Mouse (Mus musculus) liver, embryonic 13.5 days (tissue): ENCODE results near the gene Olfr1025-ps1. TPM values are rescaled to one million over a fixed set of nuclear protein-coding genes. Genes with fewer than 3 reads are reported as not detected.

Experiments
- ATAC-seq: fragments of 200-750 bp; cut with Nextera tagmentation; 2 replicates; pipeline ENCODE4 v1.8.0; 2017; ENCODE audit warnings: low read depth, mild to moderate bottlenecking, moderate number of reproducible peaks, moderate library complexity
- DNase-seq: peaks from one replicate; pipeline ENCODE4 v3.0.0; 2022
- H3K27ac ChIP-seq: fragments of 300-500 bp; sonication (generic); 2 replicates; pipeline ENCODE4 v1.5.1; 2015; ENCODE audit warnings: moderate library complexity, mild to moderate bottlenecking, inconsistent platforms
- H3K27me3 ChIP-seq: fragments of 300-500 bp; sonication (generic); 2 replicates; pipeline ENCODE4 v1.6.1; 2015; ENCODE audit warnings: mild to moderate bottlenecking, inconsistent platforms
- H3K36me3 ChIP-seq: fragments of 300-500 bp; sonication (generic); 2 replicates; pipeline ENCODE4 v1.6.1; 2015; ENCODE audit warnings: mild to moderate bottlenecking, inconsistent platforms
- H3K4me1 ChIP-seq: fragments of 300-500 bp; sonication (generic); replicated peaks from 2 replicates; pipeline ENCODE4 v1.6.1; 2015; ENCODE audit warnings: inconsistent platforms
- H3K4me2 ChIP-seq: fragments of 300-500 bp; sonication (generic); 2 replicates; pipeline ENCODE4 v1.6.1; 2015; ENCODE audit warnings: inconsistent platforms, mild to moderate bottlenecking, moderate library complexity
- H3K4me3 ChIP-seq: fragments of 300-500 bp; sonication (generic); replicated peaks from 2 replicates; pipeline ENCODE4 v1.5.1; 2015; ENCODE audit warnings: mild to moderate bottlenecking, inconsistent platforms
- H3K9ac ChIP-seq: fragments of 300-500 bp; sonication (generic); 2 replicates; pipeline ENCODE4 v1.6.1; 2015; ENCODE audit warnings: mild to moderate bottlenecking, inconsistent platforms
- H3K9me3 ChIP-seq: fragments of 300-500 bp; sonication (generic); replicated peaks from 2 replicates; pipeline ENCODE4 v1.6.1; 2016; ENCODE audit warnings: inconsistent platforms
- WGBS: fragments of 180-500 bp; shearing (Covaris S2); methylation state at CpG from one replicate; pipeline ENCODE4 v1.1.7; 2015; ENCODE audit not compliant: insufficient replicate concordance; 5-methylcytosine and 5-hydroxymethylcytosine counted together
- polyA plus RNA-seq: library from polyadenylated mRNA; unstranded; fragments of >200 nt; fragmentation: Nextera tagmentation; extraction: Ambion mirVana; gene quantifications from 2 replicates; pipeline ENCODE4 v1.2.1, GENCODE M21; 2015

Olfr1025-ps1 gene
- polyA plus RNA-seq = not detected in 2 replicates

DNA sequence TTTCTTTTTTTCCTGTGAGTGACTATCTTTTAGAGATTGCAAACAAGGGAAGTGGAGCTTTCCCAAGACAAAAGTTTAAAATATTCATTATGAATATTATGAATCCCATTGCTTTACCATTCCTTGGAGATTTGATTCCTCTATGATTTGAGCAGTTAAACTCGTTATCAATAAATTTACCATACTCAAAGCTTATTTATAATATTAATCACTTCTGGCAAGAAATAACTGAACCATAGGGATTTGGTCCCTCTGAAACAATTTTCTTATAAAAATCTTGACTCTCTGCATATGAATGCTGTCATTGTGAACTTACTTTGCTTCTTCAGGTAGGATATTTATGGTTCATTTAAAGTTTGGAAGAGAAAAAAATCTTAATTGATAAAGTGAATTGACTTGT, at the start of gene Olfr1025-ps1:
Olfr1025-ps1 (plus strand) TSS at position 301 of the 400 bp plus-strand sequence.
- Histone ChIP-seq H3K4me2 (no peak within 1 kb of the TSS), H3K27me3 (no peaks in the 10 kb centered on the region), H3K9ac (no peak within 1 kb of the TSS), H3K27ac (no peak within 1 kb of the TSS), H3K4me1 (no peaks in the 10 kb centered on the region), H3K4me3 (no peak within 1 kb of the TSS), H3K36me3 (no peaks in the 10 kb centered on the region), H3K9me3 (no peaks in the 10 kb centered on the region)
- WGBS = 25% methylated on average over 1 of the region's 1 CpGs
- ATAC-seq = no peak
- no peak for DNase-seq

DNA sequence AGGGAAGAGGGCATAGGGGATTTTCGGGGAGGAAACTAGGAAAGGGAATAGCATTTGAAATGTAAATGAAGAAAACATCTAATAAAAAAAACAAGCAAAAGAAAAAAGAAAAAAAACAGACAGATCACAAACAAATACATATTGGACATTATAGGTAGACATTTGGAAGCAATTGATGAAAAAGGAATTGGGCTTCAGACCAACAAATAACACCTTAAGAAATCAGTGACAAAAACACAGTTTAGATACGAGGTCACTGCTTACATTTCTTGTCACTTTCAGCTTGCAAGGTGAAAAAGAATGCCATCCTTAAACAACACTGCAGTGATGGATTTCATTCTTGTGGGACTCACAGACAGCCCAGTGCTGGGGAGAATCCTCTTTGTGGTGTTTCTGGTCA, 46.7 kb upstream of the Olfr1025-ps1 start, which contains the start of gene Olfr1022:
Olfr1022 (plus strand) TSS at position 301 of the 400 bp plus-strand sequence.
- ATAC-seq = no peak

DNA sequence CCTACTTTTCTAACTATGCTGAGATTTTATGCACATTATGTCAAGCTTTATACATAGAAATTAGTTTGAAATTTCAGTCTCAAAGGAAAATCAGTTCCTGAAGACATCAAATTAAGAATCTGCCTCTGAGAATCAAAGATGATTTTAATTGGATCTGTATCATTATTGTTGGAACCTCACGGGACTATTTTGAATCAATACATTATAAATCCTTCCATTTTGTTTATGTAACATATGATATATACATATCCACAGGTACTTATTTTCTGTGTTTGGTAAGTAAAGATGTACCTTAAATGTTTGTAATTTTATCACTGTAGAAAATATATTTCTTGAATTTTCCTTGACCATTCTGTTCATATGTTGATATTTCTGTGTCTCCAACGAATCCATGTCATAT, 29.7 kb upstream of the Olfr1025-ps1 start, which contains the start of gene Olfr1023:
Olfr1023 (plus strand) TSS at position 301 of the 400 bp plus-strand sequence.
- no peak for ATAC-seq

More for the DNA sequence above, 46.7 kb upstream of the Olfr1025-ps1 start, which contains the start of gene Olfr1022:
- no peak within 1 kb of the TSS for H3K27ac ChIP-seq
- H3K36me3 ChIP-seq = no peaks in the 10 kb centered on the region
- H3K9me3 ChIP-seq = no peaks in the 10 kb centered on the region
- no peak for DNase-seq
- H3K4me3 ChIP-seq = no peak within 1 kb of the TSS
- H3K9ac ChIP-seq = no peak within 1 kb of the TSS
- no peaks in the 10 kb centered on the region for H3K4me1 ChIP-seq
- H3K27me3 ChIP-seq = no peaks in the 10 kb centered on the region
- 28% methylated on average over 2 of the region's 2 CpGs for WGBS
- H3K4me2 ChIP-seq = no peak within 1 kb of the TSS

DNA sequence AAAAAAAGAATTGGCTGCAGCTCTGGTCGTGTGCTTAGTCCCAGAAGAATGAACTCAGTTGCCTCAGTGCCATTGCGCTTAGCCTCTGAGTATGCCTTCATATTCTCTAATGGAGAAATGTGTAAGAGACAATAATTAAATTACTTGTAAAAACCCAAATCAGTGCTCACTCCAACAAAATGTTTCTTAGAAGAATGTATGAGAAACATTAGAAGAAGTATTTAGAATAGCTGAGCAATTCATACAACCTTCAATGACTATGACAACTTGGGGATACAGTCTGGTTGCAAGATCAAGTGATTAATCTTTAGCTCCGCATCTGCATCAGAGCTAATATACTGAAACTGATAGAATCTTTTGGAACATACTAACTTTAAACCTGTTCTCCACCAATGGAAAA, 10.0 kb upstream of the Olfr1025-ps1 start, which contains the start of gene Olfr1024:
Olfr1024 (minus strand) TSS at position 101 of the 400 bp plus-strand sequence.
- Histone ChIP-seq H3K9me3 (no peaks in the 10 kb centered on the region), H3K27ac (no peak within 1 kb of the TSS), H3K4me3 (no peak within 1 kb of the TSS), H3K4me2 (no peak within 1 kb of the TSS), H3K4me1 (no peaks in the 10 kb centered on the region), H3K9ac (no peak within 1 kb of the TSS), H3K27me3 (no peaks in the 10 kb centered on the region), H3K36me3 (no peaks in the 10 kb centered on the region)
- DNase-seq (no peak), ATAC-seq (no peak)
- WGBS = 65% methylated on average over 3 of the region's 3 CpGs

More for the DNA sequence above, 29.7 kb upstream of the Olfr1025-ps1 start, which contains the start of gene Olfr1023:
- no peak within 1 kb of the TSS for H3K9ac ChIP-seq
- H3K27me3 ChIP-seq = no peaks in the 10 kb centered on the region
- no peaks in the 10 kb centered on the region for H3K36me3 ChIP-seq
- H3K4me1 ChIP-seq = no peaks in the 10 kb centered on the region
- H3K4me2 ChIP-seq = no peak within 1 kb of the TSS
- WGBS = 46% methylated on average over 2 of the region's 2 CpGs
- no peak for DNase-seq
- H3K27ac ChIP-seq = no peak within 1 kb of the TSS
- no peak within 1 kb of the TSS for H3K4me3 ChIP-seq
- H3K9me3 ChIP-seq = no peaks in the 10 kb centered on the region

DNA sequence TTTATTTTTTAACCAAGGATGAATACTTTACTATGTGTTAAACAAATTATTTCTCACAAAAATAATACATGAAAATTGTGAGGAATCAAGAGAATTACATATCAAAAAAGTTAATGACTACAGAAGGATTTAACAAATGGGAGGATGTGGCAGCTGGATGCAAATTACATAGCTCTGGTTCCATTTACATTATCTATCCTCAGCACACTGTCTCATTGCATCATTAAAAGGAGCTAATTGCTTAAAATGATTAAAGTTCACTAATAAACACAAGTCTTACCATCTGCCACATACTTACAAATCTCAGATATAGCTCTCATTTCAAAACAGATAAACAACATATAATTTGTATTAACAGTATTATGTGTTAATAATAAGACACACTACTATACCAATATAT, 1.8 kb upstream of the Olfr1025-ps1 start:
- DNase-seq = no peak
- H3K4me3 ChIP-seq = no peak overlapping the region
- no peaks in the 10 kb centered on the region for H3K36me3 ChIP-seq
- H3K9me3 ChIP-seq = no peaks in the 10 kb centered on the region
- no peak overlapping the region for H3K27ac ChIP-seq
- no peaks in the 10 kb centered on the region for H3K27me3 ChIP-seq
- ATAC-seq = no peak
- no peak overlapping the region for H3K9ac ChIP-seq
- no peaks in the 10 kb centered on the region for H3K4me1 ChIP-seq
- no peak overlapping the region for H3K4me2 ChIP-seq

DNA sequence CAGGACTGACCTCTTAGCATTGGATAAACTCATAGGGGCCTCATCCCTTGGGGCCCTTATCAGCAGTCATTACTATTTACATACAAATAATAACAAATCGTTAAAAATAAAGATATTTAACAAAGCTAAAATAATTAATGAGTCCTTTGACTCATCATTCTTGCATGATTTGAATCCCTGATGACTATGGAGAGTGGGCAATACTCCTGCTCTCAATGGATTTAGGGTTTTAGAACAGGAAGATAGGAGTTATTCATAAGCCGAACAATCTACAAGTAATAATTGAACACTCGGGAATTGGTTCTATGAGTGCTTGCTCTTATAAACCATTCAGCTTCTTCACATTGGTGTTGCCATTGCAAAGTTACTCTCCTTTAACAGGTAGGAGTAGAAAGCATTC, 6.3 kb downstream of the Olfr1025-ps1 start, which contains the start of gene Olfr1026:
Olfr1026 (plus strand) TSS at position 301 of the 400 bp plus-strand sequence.
- H3K4me3 ChIP-seq = no peak within 1 kb of the TSS
- no peaks in the 10 kb centered on the region for H3K4me1 ChIP-seq
- WGBS = 72% methylated on average over 3 of the region's 3 CpGs
- H3K27me3 ChIP-seq = no peaks in the 10 kb centered on the region
- DNase-seq (no peak), ATAC-seq (no peak)
- no peaks in the 10 kb centered on the region for H3K9me3 ChIP-seq
- H3K4me2 ChIP-seq = no peak within 1 kb of the TSS
- no peak within 1 kb of the TSS for H3K27ac ChIP-seq
- H3K36me3 ChIP-seq = no peaks in the 10 kb centered on the region
- H3K9ac ChIP-seq = no peak within 1 kb of the TSS

DNA sequence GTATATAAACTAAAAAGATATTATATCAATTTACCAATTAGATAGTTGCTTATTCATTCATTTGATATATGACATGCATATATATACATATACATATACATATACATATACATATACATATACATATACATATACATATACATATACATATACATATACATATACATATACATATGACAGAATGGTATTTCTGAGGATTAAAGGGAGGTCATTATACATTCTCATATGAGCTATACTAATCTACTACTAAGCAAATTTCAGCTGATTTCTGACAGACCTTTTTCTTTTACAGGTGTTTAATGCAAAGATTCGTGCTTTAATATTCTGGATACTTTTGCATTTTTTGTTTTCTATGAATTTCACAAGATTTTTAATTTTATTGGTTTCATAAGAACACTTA, 35.1 kb downstream of the Olfr1025-ps1 start, which contains the start of gene Olfr1028:
Olfr1028 (plus strand) TSS at position 301 of the 400 bp plus-strand sequence.
- no peak within 1 kb of the TSS for H3K4me2 ChIP-seq
- H3K9me3 ChIP-seq = no peaks in the 10 kb centered on the region
- H3K27ac ChIP-seq = no peak within 1 kb of the TSS
- H3K27me3 ChIP-seq = no peaks in the 10 kb centered on the region
- no peak within 1 kb of the TSS for H3K9ac ChIP-seq
- no peak within 1 kb of the TSS for H3K4me3 ChIP-seq
- 38% methylated on average over 1 of the region's 1 CpGs for WGBS
- H3K36me3 ChIP-seq = no peaks in the 10 kb centered on the region
- H3K4me1 ChIP-seq = no peaks in the 10 kb centered on the region
- ATAC-seq (no peak), DNase-seq (no peak)

Other genes with a start within 250 kb of the Olfr1025-ps1 start
- gene Olfr1006, start 236.4 kb upstream of the Olfr1025-ps1 start, polyA plus RNA-seq = not detected in 2 replicates
- not detected in 2 replicates for gene Olfr1008, start 225.8 kb upstream of the Olfr1025-ps1 start, polyA plus RNA-seq
- not detected in 2 replicates for gene Olfr1009, start 199.8 kb upstream of the Olfr1025-ps1 start, polyA plus RNA-seq
- not detected in 2 replicates for gene Olfr1012, start 152.4 kb upstream of the Olfr1025-ps1 start, polyA plus RNA-seq
- not detected in 2 replicates for gene Olfr1013, start 148.1 kb upstream of the Olfr1025-ps1 start, polyA plus RNA-seq
- gene Olfr1014, start 142.5 kb upstream of the Olfr1025-ps1 start, polyA plus RNA-seq = not detected in 2 replicates
- not detected in 2 replicates for gene Olfr1015, start 133.2 kb upstream of the Olfr1025-ps1 start, polyA plus RNA-seq
- not detected in 2 replicates for gene Olfr1016, start 112.6 kb upstream of the Olfr1025-ps1 start, polyA plus RNA-seq
- gene Olfr1018, start 96.7 kb upstream of the Olfr1025-ps1 start, polyA plus RNA-seq = not detected in 2 replicates
- not detected in 2 replicates for gene Olfr1019, start 69.7 kb upstream of the Olfr1025-ps1 start, polyA plus RNA-seq
- not detected in 2 replicates for gene Olfr1020, start 68.2 kb upstream of the Olfr1025-ps1 start, polyA plus RNA-seq
- gene Olfr1022, start 46.6 kb upstream of the Olfr1025-ps1 start, polyA plus RNA-seq = not detected in 2 replicates
- not detected in 2 replicates for gene Olfr1023, start 29.6 kb upstream of the Olfr1025-ps1 start, polyA plus RNA-seq
- not detected in 2 replicates for gene Olfr1024, start 10.1 kb upstream of the Olfr1025-ps1 start, polyA plus RNA-seq
- gene Olfr1026, start 6.4 kb downstream of the Olfr1025-ps1 start, polyA plus RNA-seq = not detected in 2 replicates
- gene Olfr1028, start 35.2 kb downstream of the Olfr1025-ps1 start, polyA plus RNA-seq = not detected in 2 replicates
- not detected in 2 replicates for gene Olfr1029, start 58.7 kb downstream of the Olfr1025-ps1 start, polyA plus RNA-seq
- not detected in 2 replicates for gene Olfr1030, start 64.1 kb downstream of the Olfr1025-ps1 start, polyA plus RNA-seq
- not detected in 2 replicates for gene Olfr1031, start 75.1 kb downstream of the Olfr1025-ps1 start, polyA plus RNA-seq
- not detected in 2 replicates for gene Olfr1032, start 90.3 kb downstream of the Olfr1025-ps1 start, polyA plus RNA-seq
- 0.16 and 0.41 TPM in 2 replicates for gene Olfr1033, start 105.4 kb downstream of the Olfr1025-ps1 start, polyA plus RNA-seq
- not detected in 2 replicates for gene Olfr1034, start 130.7 kb downstream of the Olfr1025-ps1 start, polyA plus RNA-seq
- not detected in 2 replicates for gene Olfr1036, start 158.8 kb downstream of the Olfr1025-ps1 start, polyA plus RNA-seq
- gene Olfr1037, start 172.2 kb downstream of the Olfr1025-ps1 start, polyA plus RNA-seq = not detected in 2 replicates
- gene Olfr1039, start 220.7 kb downstream of the Olfr1025-ps1 start, polyA plus RNA-seq = not detected in 2 replicates
- not detected in 2 replicates for gene Olfr1040, start 231.5 kb downstream of the Olfr1025-ps1 start, polyA plus RNA-seq
- not detected in 2 replicates for gene Olfr1042, start 246.6 kb downstream of the Olfr1025-ps1 start, polyA plus RNA-seq